Mouse (Mus musculus) intestine, embryonic 14.5 days (tissue): ENCODE measurements around the gene Podnl1. TPM values are rescaled to one million over a fixed set of nuclear protein-coding genes. Genes with fewer than 3 reads are reported as not detected.

Experiments
- ATAC-seq: fragments of 200-750 bp; cut with Nextera tagmentation; replicated peaks from 2 replicates; pipeline ENCODE4 v1.8.0; 2017; ENCODE audit warnings: low read depth, moderate number of reproducible peaks, moderate TSS enrichment, moderate library complexity; ENCODE audit not compliant: low FRiP score, low TSS enrichment
- DNase-seq: peaks from one replicate; pipeline ENCODE4 v3.0.0-alpha.2; 2018; ENCODE audit warnings: low spot score
- H3K27ac ChIP-seq: fragments of 300-500 bp; sonication (generic); 2 replicates; pipeline ENCODE4 v1.5.1; 2014; ENCODE audit warnings: low read depth, mild to moderate bottlenecking, control low read depth
- H3K27me3 ChIP-seq: fragments of 300-500 bp; sonication (generic); replicated peaks from 2 replicates; pipeline ENCODE4 v1.6.1; 2014; ENCODE audit warnings: low read length, control low read depth; ENCODE audit not compliant: control insufficient read depth, insufficient read depth
- H3K36me3 ChIP-seq: fragments of 300-500 bp; sonication (generic); 2 replicates; pipeline ENCODE4 v1.6.1; 2014; ENCODE audit warnings: low read length, control low read depth; ENCODE audit not compliant: control insufficient read depth, insufficient read depth
- H3K4me1 ChIP-seq: fragments of 300-500 bp; sonication (generic); replicated peaks from 2 replicates; pipeline ENCODE4 v1.6.1; 2014; ENCODE audit warnings: low read length, control low read depth, mixed read lengths; ENCODE audit not compliant: control insufficient read depth, insufficient read depth
- H3K4me2 ChIP-seq: fragments of 300-500 bp; sonication (generic); 2 replicates; pipeline ENCODE4 v1.6.1; 2014; ENCODE audit warnings: low read length
- H3K4me3 ChIP-seq: fragments of 300-500 bp; sonication (generic); 2 replicates; pipeline ENCODE4 v1.5.1; 2014; ENCODE audit warnings: low read depth, low read length, control low read depth, mixed read lengths
- H3K9ac ChIP-seq: fragments of 300-500 bp; sonication (generic); 2 replicates; pipeline ENCODE4 v1.6.1; 2014; ENCODE audit warnings: mild to moderate bottlenecking, low read length
- H3K9me3 ChIP-seq: fragments of 300-500 bp; sonication (generic); 2 replicates; pipeline ENCODE4 v1.6.1; 2016; ENCODE audit warnings: low read length, control low read depth; ENCODE audit not compliant: control insufficient read depth
- WGBS: fragments of 180-500 bp; shearing (Covaris S2); extraction: QIAGEN DNeasy Blood & Tissue Kit; methylation state at CpG from one replicate; pipeline ENCODE4 v1.1.7; 2014; 5-methylcytosine and 5-hydroxymethylcytosine counted together
- polyA plus RNA-seq: library from polyadenylated mRNA; unstranded; fragments of >200 nt; fragmentation: Nextera tagmentation; extraction: Ambion mirVana; gene quantifications from 2 replicates; pipeline ENCODE4 v1.2.1, GENCODE M21; 2014

Gene Podnl1
- polyA plus RNA-seq, 1 experiment from 2014 or later = 0.49 TPM

DNA sequence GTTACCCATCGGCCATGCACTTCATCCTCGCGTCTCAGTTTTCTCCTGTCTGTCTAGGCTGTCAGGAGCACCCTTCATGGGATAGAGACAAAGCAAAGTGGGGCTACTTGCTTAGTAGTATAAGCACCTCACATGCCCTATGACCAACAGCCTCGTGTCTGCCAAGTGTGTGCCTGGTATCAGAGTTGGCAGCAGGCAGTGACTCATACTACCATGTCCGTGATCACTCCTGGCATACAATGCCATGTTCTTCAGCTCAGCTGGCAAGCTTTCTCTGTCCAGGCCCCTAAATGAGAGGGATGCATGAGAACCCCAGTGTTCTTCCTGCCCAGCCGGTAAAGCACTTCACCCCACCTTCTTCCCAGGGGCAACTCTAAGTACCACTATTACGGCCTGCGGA lies 35.2 kb upstream of the Podnl1 start:
- WGBS = 93% methylated on average over 8 of the region's 8 CpGs
- DNase-seq (no peak), ATAC-seq (no peak)

DNA sequence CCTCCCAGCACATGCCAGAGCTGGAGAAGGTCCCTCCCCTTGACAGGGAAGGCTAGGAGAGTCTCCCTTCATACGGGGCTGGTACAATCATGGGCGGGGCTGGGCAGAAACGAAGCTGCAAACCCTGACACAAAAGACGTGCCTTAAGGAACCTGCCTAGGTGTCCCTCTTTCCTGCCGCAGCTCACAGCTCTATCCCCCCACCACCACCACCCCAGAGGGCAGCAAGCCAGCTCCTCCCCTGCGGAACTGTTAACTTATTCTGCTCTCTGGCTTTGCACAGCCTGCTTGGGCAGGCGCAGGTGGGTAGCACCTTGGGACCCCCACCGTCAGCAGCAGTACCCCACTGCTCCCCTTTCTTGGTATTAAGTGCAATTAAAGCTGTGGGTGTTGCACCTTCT lies 29.7 kb upstream of the Podnl1 start:
- no peak overlapping the region for H3K27ac ChIP-seq
- no peaks in the 10 kb centered on the region for H3K4me1 ChIP-seq
- H3K36me3 ChIP-seq = peaks cover 85% of the 10 kb centered on the region
- no peak overlapping the region for H3K9ac ChIP-seq
- no peaks in the 10 kb centered on the region for H3K27me3 ChIP-seq
- no peak overlapping the region for H3K4me3 ChIP-seq
- no peaks in the 10 kb centered on the region for H3K9me3 ChIP-seq
- H3K4me2 ChIP-seq = no peak overlapping the region
- ATAC-seq (no peak), DNase-seq (no peak)
- WGBS = 72% methylated on average over 8 of the region's 8 CpGs

More for the DNA sequence above, 35.2 kb upstream of the Podnl1 start:
- Histone ChIP-seq H3K9ac (no peak overlapping the region), H3K27me3 (no peaks in the 10 kb centered on the region), H3K27ac (no peak overlapping the region), H3K9me3 (no peaks in the 10 kb centered on the region), H3K4me1 (no peaks in the 10 kb centered on the region), H3K4me3 (no peak overlapping the region), H3K4me2 (no peak overlapping the region), H3K36me3 (peaks cover 88% of the 10 kb centered on the region)

DNA sequence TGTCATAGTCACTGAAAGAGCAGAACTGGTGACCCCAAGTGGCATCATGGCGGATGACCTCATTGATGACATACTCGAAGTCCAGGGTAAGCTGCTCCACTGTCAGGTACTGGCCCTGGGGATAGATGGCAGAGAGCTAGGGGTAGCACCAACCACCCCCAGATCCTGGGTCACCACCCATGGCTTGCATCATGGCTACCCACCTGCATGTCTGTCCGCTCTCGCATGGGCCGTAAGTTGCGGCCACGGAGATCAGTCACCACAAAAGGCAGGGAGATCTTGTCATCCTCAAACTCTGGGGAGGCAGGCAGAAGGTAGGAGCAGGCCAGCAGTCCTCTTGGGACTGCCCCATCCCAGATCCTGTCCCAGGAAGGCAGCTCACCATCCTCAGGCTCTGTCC lies 27.4 kb upstream of the Podnl1 start:
- Histone ChIP-seq H3K4me2 (no peak overlapping the region), H3K4me3 (no peak overlapping the region), H3K27ac (no peak overlapping the region), H3K36me3 (peaks cover 79% of the 10 kb centered on the region), H3K9ac (no peak overlapping the region), H3K9me3 (no peaks in the 10 kb centered on the region), H3K4me1 (peaks cover 5% of the 10 kb centered on the region), H3K27me3 (no peaks in the 10 kb centered on the region)
- no peak for DNase-seq
- no peak for ATAC-seq
- WGBS = 90% methylated on average over 7 of the region's 7 CpGs

DNA sequence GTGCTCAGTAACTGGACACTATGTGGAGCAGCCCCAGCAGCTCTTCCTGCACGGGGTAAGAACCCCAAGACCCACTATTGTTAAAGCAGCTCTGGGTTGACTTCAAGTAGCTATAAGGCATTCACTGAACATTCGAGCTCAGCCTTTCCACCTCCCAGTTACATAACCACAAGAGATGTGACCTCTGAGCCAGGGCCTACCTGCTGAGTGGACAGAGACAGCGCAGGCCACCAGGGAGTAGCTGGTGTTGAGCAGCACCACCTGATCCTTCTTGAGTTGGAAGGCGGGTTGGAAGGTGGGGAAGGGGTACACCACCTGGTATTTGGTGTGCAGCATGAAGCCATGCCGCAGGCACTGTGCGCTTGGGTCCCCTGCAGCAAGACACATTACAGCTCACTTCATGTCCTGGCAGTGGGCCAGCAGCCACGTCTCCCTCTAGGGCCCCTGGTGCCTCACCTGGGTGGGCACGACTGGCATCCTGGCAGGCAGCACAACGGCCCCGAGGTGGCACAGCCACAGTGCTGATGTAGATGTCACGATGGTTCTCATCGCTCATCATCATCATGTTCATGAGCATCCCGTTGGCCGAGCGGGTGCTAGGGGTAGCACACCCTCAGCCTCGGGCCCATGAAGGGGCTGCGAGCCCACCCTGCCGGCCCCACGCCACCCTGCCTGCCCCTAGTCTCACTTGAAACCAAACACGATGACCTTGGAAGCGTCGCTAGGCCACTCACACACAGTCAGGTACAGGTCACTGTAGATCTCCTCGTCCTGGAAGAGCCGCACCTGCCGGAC lies 24.1 kb upstream of the Podnl1 start:
- H3K36me3 ChIP-seq = peaks cover 48% of the 10 kb centered on the region
- peaks cover 15% of the 10 kb centered on the region for H3K4me1 ChIP-seq
- no peak overlapping the region for H3K27ac ChIP-seq
- no peaks in the 10 kb centered on the region for H3K9me3 ChIP-seq
- no peak for DNase-seq
- no peak overlapping the region for H3K4me3 ChIP-seq
- no peak for ATAC-seq
- H3K9ac ChIP-seq = no peak overlapping the region
- 93% methylated on average over 25 of the region's 25 CpGs for WGBS
- no peaks in the 10 kb centered on the region for H3K27me3 ChIP-seq
- no peak overlapping the region for H3K4me2 ChIP-seq

DNA sequence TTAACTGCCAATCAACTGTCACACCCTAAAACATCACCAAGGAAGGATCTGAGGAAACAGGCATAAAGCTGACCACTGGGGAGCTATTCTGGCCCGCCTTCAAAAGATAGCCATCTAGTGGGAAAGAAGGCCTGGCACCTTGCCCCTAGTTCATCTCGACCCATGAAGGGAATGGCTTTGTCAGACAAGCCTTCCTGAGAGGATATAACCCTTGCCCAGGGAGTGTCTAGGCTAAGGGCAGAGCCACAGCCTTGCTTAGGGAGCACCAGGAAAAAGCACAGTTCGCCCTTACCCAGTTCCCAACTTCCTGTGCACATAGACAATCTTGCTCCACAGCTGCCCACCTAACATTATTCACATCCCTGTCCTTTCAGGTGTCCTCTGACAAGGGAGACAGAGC lies 22.2 kb upstream of the Podnl1 start:
- peaks cover 15% of the 10 kb centered on the region for H3K4me1 ChIP-seq
- no peaks in the 10 kb centered on the region for H3K27me3 ChIP-seq
- H3K9ac ChIP-seq = peak overlapping the region; percentile 74
- H3K36me3 ChIP-seq = peaks cover 29% of the 10 kb centered on the region
- 47% methylated on average over 3 of the region's 3 CpGs for WGBS
- H3K27ac ChIP-seq = no peak overlapping the region
- DNase-seq (no peak), ATAC-seq (no peak)
- peak overlapping the region; percentile 61 for H3K4me3 ChIP-seq
- no peaks in the 10 kb centered on the region for H3K9me3 ChIP-seq
- peak overlapping the region; percentile 79 for H3K4me2 ChIP-seq

DNA sequence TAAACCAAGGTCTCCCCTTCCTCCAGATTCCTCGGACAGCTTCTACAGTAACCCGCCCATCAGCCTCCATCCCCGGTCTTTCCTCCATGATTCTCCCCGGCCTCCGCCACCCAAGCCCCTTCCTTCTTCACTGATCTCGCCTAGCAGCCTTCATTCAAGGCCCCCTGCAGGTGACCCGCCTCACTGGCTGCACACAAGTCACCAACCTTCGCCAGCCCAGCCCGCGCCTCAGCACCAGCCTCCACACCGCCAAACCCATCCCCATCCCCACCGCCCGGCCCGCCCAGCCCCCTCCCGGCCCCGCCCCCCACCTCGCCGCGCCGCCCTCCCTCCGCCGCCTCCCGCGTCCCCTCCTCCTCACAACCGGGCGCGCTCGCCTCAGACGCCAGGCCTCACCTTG lies 21.6 kb upstream of the Podnl1 start:
- peak overlapping the region; percentile 61 for H3K4me3 ChIP-seq
- H3K4me1 ChIP-seq = peaks cover 15% of the 10 kb centered on the region
- H3K9ac ChIP-seq = peak overlapping the region; percentile 74
- H3K4me2 ChIP-seq = peak overlapping the region; percentile 79
- H3K27me3 ChIP-seq = no peaks in the 10 kb centered on the region
- no peaks in the 10 kb centered on the region for H3K9me3 ChIP-seq
- ATAC-seq (peak; percentile 86), DNase-seq (no peak)
- WGBS = under 1% methylated on average over 20 of the region's 29 CpGs
- H3K27ac ChIP-seq = peak overlapping the region; percentile 81
- peaks cover 23% of the 10 kb centered on the region for H3K36me3 ChIP-seq

DNA sequence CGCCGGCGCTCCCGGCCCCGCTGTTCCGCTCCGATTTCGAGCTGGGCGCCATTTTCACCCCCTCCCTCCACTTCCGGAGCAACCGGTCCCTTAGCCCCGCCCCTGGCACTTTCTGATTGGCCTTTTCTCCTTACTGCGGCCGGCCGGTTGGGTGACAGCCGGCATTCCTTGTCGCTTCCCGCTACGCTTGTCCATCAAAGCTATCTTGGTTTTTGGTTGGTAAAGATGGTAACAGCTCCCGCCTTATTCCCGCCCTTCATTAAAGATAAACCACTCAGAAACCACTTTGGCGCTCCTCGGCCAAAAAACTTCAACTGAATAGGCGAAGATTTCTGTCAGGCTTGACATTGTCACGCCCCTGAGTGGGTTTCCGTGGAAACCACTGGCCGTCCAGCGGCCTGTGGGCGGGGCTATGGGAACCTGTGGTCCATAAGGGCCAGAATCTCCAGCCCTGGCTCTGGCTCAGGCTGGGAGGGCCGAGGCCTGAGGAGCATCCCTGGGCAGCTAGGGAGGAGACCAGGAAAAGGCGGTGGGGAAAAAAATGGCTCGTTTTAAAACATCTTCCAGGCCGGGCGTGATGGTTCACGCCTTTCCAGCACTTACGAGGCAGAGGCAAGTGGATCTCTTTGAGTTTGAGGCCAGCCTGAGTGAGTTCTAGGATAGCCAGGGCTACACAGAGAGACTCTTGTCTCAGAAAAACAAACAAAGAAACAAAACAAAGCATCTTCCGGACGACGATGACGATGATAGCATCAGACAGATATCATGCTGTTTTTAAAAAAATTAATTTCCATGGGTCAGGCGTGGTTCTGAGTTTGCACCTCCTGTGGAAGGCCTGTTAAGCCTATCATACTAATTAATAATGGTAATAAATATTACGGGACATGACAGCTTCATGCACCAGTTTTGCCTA lies 20.8 kb upstream of the Podnl1 start, which contains the start of gene Dcaf15:
Dcaf15 (minus strand) TSS at position 72 of the 913 bp plus-strand sequence.
- peak; percentile 94 for ATAC-seq

DNA sequence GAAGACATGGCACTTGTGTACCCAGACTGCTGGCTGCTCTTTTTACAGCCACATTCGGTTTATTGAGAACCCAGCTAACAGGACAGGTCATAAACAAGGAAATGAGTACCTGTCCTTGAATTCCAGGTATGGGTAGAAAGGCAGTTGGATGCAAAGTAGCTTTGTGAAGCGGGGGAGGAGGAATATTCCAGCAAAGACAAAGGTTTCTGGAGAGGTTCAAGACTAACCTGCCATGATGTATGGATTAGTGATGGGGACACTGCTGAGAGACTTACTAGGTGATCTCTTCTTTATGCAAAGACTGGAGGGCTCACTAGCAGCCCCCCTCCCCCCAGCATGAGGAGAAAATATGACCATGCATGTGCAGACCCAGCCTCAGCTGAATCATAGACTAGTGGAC lies 20.1 kb upstream of the Podnl1 start:
- Histone ChIP-seq H3K27me3 (no peaks in the 10 kb centered on the region), H3K4me2 (no peak overlapping the region), H3K27ac (peak overlapping the region; percentile 45; the same call in 1 of the 2 replicates), H3K4me1 (peaks cover 15% of the 10 kb centered on the region), H3K9ac (no peak overlapping the region), H3K9me3 (no peaks in the 10 kb centered on the region), H3K36me3 (peaks cover 17% of the 10 kb centered on the region), H3K4me3 (no peak overlapping the region)
- no peak for ATAC-seq
- DNase-seq = no peak
- 70% methylated on average over 2 of the region's 2 CpGs for WGBS

More for the DNA sequence above, 20.8 kb upstream of the Podnl1 start, which contains the start of gene Dcaf15:
- peak within 1 kb of the TSS; percentile 61 for H3K4me3 ChIP-seq
- H3K36me3 ChIP-seq = peaks cover 19% of the 10 kb centered on the region
- no peaks in the 10 kb centered on the region for H3K9me3 ChIP-seq
- H3K27ac ChIP-seq = peak within 1 kb of the TSS; percentile 81
- DNase-seq = peak; percentile 98
- peak within 1 kb of the TSS; percentile 79 for H3K4me2 ChIP-seq
- no peaks in the 10 kb centered on the region for H3K27me3 ChIP-seq
- peak within 1 kb of the TSS; percentile 74 for H3K9ac ChIP-seq
- H3K4me1 ChIP-seq = peaks cover 15% of the 10 kb centered on the region
- WGBS = 7% methylated on average over 42 of the region's 42 CpGs
